Mouse (Mus musculus) embryonic stem cell, embryonic (primary cell): ENCODE measurements around the gene Gm5431.
"Not testable (repeated sequence)": the region's sequence is repeated elsewhere in the genome, so short reads cannot be mapped to it uniquely, and the experiment has no call there.

Experiments
- CTCF ChIA-PET, 4 experiments: fragments of 300-600 bp in 2 of 4; fragments of 350-600 bp in 2 of 4; sonication (Branson Sonifier 250); formaldehyde crosslinking; loops; one replicate each; lab custom pipeline; 2022; ENCODE audit warnings: inconsistent platforms in 2 of 4; lab: Charles Lee
- POLR2A ChIA-PET, 4 experiments: fragments of 300-600 bp in 2 of 4; fragments of 350-600 bp in 2 of 4; sonication (Branson Sonifier 250); formaldehyde crosslinking; loops; one replicate each; lab custom pipeline; 2022; ENCODE audit warnings: antibody characterized with exemption in 4 of 4, inconsistent platforms in 1 of 4; lab: Charles Lee

The Gm5431 gene

DNA sequence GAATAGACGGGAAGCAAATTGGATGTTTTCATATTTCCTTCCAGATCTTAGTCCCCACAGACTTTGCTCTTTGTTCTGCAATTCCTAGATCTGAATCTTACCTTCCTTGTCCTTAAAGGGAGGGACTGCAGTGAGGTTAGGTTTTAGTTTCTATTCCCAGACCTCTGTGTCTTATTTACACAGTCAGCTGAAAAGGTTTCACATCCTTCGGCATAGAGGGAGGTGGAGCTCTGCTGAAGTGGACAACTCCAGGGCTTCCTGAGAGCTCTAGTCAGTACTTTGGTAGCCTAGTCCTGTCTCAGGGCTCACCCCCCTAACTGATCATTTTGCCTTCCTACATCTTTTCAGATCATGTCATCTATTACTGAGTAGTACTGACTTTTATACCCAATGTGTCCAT lies at the start of gene Gm5431:
TSS of gene Gm5431 (minus strand) at position 194 of the 400 bp plus-strand sequence.
- ChIA-PET POLR2A (no interaction called here), CTCF (no interaction called here)

GRCm38 (mm10) chr11:48946090-48946489 lies 44.1 kb upstream of the Gm5431 start, which contains the start of gene Psme2b:
Gene Psme2b, minus strand, starts transcription at chr11:48946190.
- CTCF ChIA-PET, POLR2A ChIA-PET: not testable (repeated sequence)

DNA sequence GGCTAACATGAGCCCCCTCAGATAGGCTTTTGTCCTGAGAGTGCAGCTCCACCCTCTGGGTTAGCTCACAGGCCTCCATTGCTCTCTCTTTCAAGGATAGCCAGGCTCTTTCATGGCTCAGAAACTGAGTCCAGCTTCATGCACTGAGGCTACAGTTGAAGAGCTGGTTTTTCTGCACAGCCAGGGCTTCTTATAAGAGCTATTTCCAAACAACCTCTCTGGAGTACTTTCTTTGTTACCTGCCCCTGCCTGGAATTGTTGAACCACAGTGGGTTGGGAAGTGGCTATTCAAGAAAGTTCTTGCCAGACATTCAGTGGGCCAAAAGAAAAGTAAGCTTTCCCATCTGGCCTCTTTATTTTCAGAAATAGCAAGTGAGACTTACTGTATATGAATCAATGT lies 37.3 kb upstream of the Gm5431 start:
- CTCF ChIA-PET, POLR2A ChIA-PET: not testable (repeated sequence)

GRCm38 (mm10) chr11:48935291-48935690 lies 33.3 kb upstream of the Gm5431 start:
- POLR2A ChIA-PET, CTCF ChIA-PET: not testable (repeated sequence)

DNA sequence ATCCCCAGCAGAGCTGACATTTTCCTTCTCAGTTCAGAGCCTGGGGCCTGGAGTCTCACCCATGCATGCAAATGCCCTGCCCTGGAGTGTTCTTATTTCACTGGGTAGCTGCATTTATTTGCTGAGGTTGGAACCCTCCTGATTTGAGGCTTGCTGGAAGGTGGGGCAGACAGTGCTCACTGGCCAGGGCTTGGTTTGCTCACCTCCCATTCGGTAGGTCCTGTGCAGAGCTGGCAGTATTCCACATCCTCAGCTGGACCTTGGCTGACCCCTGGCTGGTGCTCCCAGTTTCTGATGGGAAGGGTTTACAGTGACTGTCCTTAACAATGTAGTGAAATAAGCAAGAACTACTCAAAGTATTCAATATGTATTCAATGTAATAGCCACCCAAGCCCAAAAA lies 31.9 kb upstream of the Gm5431 start:
- POLR2A ChIA-PET, CTCF ChIA-PET: not testable (repeated sequence)

DNA sequence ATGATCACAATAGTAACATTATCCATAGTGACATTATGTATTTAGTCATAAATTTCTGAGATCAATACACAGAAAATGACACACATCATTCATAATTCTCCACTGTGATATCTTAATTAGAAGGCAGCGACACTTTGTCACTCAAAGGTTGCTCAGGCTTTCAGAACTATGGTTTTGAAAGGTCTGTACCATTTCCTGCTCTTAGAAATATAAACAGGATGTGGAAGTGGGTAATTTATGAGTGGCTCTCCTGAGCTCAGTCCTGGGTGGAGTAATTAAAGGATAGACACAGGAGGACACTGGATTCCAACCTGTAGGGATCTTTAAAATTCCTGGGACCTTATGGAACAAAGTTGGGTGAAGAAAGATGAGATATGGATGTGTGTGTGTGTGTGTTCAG lies 31.4 kb upstream of the Gm5431 start:
- CTCF ChIA-PET = not testable (repeated sequence)

GRCm38 (mm10) chr11:48928068-48928467 lies 26.1 kb upstream of the Gm5431 start:
- CTCF ChIA-PET, POLR2A ChIA-PET: not testable (repeated sequence)

More for the DNA sequence above, 31.4 kb upstream of the Gm5431 start:
- POLR2A ChIA-PET = not testable (repeated sequence)

- CTCF ChIA-PET, POLR2A ChIA-PET: not testable (repeated sequence)
Observed at GRCm38 (mm10) chr11:48926437-48926836, 24.4 kb upstream of the Gm5431 start.

DNA sequence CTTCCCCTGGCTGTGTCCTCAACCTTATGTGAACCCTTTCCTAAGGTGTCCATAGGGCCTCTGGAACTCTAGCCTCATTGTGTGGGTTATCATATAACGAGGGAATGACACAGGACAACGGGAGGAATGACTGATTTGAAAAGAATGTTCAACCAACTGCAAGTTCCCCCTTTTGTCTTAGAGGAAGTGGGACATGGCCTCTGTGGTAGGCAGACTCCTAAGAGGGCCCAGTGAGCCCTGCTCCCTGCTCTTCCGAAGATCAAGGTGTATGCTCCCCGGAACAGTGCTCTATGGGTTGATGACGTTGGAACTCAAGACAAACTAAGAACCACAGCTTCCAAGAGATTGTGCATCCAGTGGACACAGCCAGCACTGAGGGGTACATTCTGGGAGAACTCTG lies 21.8 kb upstream of the Gm5431 start:
- POLR2A ChIA-PET, CTCF ChIA-PET: not testable (repeated sequence)

- ChIA-PET CTCF (no interaction called here), POLR2A (interaction anchor here in 1 of 4 experiments (0.6 kb wide), 1 partner anchor 146 kb away, joined by 3 read pairs; no protein-coding TSS in a partner anchor)
Observed at GRCm38 (mm10) chr11:48918380-48918779, 16.4 kb upstream of the Gm5431 start.

DNA sequence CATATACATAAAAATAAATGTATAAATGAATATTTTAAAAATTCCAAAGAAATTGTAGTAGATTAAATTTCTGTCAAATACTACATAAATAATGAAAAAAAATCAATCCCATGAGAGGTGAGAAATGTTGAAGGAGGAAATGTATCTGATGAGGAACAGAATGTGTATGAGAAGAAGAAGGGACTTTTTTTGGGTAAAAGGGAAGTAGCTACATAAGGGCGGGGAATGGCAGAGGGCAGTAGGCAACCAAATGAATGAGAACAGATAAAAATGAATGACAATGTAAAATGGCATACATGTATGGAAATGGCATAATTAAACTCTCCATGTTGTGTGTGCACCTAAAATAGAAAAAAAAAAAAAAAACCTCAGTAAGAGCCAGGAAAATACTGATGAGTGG lies 11.6 kb upstream of the Gm5431 start:
- POLR2A ChIA-PET = no interaction called here
- CTCF ChIA-PET = no interaction called here

DNA sequence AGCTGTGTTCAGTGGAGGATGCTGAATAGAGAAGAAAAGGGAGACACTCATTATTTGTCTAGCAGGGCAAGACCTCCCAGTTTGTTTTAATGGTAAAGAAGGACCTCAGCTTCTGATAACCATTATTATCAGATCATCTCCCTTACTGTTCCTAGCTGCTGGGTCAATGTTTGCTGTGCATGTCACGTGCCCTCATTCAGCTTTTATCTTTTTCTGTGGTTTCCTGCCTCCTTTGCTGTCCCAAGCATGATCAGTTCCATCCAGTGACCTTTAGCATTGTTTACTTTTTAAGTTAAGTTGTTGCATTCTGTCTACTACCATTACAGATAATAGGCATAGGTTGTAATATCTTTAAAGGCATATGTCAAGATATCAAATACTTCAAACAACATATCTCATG lies 6.4 kb upstream of the Gm5431 start:
- POLR2A ChIA-PET = no interaction called here
- CTCF ChIA-PET = no interaction called here

GRCm38 (mm10) chr11:48901567-48901930 lies 465 bp downstream of the Gm5431 start:
- POLR2A ChIA-PET, CTCF ChIA-PET: not testable (repeated sequence)

GRCm38 (mm10) chr11:48900654-48901566 lies 1.1 kb downstream of the Gm5431 start:
- POLR2A ChIA-PET, CTCF ChIA-PET: not testable (repeated sequence)

- ChIA-PET POLR2A (no interaction called here), CTCF (no interaction called here)
Observed at GRCm38 (mm10) chr11:48898812-48899431, 3.1 kb downstream of the Gm5431 start.

DNA sequence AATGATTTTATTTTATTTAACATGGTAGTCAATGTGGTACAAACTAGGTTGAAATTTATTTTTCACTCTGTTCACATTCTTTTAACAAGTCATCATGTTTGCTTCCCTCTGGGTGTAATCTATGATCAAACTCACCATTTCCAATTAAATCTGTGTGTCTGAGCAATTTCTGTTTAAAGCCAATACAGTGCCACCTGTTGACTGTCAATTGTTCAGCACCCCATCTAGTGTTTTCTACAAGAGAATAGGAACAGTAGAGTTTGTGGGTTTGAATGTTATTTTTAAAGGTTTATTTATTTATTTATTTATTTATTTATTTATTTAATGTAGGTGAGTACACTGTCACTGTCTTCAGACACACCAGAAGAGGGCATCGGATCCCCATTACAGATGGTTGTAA lies 25.3 kb downstream of the Gm5431 start:
- ChIA-PET CTCF (interaction anchor here in 1 of 4 experiments (0.8 kb wide), 1 partner anchor 231 kb away, joined by 4 read pairs; no protein-coding TSS in a partner anchor), POLR2A (no interaction called here)

DNA sequence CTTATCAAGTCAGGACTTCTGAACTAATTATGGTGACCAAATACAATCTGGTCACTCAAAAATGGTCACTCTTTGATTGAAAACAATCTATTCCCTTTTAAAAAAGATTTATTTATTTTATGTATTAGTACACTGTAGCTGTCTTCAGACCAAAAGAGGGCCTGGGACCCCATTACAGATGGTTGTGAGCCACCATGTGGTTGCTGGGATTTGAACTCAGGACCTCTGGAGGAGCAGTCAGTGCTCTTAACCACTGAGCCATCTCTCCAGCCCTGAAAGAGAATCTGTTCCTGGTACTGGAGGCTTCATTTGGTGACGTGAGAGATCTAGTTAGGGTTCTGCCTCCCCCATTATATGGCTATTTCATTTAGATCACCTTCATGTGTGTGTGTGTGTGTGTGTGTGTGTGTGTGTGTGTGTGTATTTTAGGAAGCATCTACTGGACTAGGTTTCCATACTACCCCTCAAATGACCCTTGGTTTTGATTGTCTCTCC lies 26.6 kb downstream of the Gm5431 start:
- ChIA-PET POLR2A (interaction anchor here in 1 of 4 experiments (0.8 kb wide), 1 partner anchor 1468 kb away, joined by 5 read pairs; no protein-coding TSS in a partner anchor), CTCF (interaction anchor here in 3 of 4 experiments (0.6 to 1.8 kb wide), 13 partner anchors 11 to 923 kb away, joined by 3 to 19 read pairs (median 3); no protein-coding TSS in a partner anchor)

GRCm38 (mm10) chr11:48874465-48874864 lies 27.5 kb downstream of the Gm5431 start:
- ChIA-PET CTCF (interaction anchor here (0.6 to 1.8 kb wide), 22 partner anchors 11 to 536 kb away, joined by 3 to 19 read pairs (median 3); no protein-coding TSS in a partner anchor), POLR2A (interaction anchor here in 2 of 4 experiments (0.7 to 0.8 kb wide), 2 partner anchors 74 to 1469 kb away, joined by 3 to 5 read pairs; partner anchors contain the start of gene Rack1 (in 1 of the 2))

- CTCF ChIA-PET = interaction anchor here in 3 of 4 experiments (0.6 to 1.8 kb wide), 7 partner anchors 19 to 537 kb away, joined by 3 to 19 read pairs (median 4); no protein-coding TSS in a partner anchor
Observed at GRCm38 (mm10) chr11:48873591-48874290, 28.3 kb downstream of the Gm5431 start.

More at GRCm38 (mm10) chr11:48873591-48874290, 28.3 kb downstream of the Gm5431 start:
- POLR2A ChIA-PET = no interaction called here
